Mouse (Mus musculus) kidney, adult 2 months (tissue): ENCODE measurements around the gene Nbdy.

Experiments
- CTCF ChIP-seq: fragments of 200-500 bp; conservative IDR thresholded peaks from 2 replicates; pipeline ENCODE4 v1.5.1; 2011; ENCODE audit warnings: low read depth, mild to moderate bottlenecking, control low read depth, low read length, moderate library complexity, mixed read lengths; ENCODE audit not compliant: insufficient read depth, insufficient read length
- POLR2A ChIP-seq: fragments of 200-500 bp; IDR thresholded peaks from one replicate; pipeline ENCODE4 v1.6.1; 2011; ENCODE audit warnings: low read depth, low read length, control low read depth

DNA sequence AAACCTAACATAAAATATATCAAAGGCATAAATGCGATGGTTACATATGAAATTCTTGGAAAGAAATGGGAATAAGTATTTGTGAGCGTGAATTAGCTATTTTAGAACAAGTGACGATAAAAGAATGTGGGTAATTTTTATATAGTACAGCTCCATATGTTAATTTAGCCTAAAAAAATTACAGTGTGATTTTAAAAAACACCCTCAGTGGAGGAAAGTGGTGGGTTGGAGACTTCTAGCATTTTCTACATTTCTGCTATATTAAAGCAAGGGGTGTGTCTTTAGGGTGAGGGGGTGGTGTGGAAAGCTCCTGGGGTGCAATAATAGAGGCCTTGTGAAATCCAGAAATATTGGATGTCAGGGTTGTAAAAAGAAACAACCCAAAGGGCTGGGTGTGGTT, 19.1 kb downstream of the Nbdy start:
- TF ChIP-seq POLR2A (no peak), CTCF (no peak)
